Mouse (Mus musculus): Measurements from ENCODE around the gene Fam189a2.

DNA sequence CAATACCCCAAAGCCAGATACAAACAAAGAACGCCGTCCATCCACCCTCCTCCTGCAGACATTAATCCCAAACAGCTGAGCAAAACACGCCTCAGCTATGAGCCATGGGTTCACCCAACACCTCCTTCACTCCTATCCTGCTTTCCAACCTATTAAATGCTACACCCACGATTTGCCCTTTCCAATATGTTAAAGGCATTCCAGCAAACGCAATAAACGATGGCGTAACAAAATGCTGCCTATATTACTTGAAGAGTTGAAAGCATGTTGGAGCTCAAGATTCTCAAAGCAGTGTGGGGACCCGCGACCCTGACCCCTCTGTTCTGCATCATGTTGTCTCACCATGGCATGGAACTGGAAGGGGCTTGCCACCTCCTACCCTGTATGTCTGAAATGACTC, 11.2 kb downstream of the Fam189a2 start:
- TF ChIP-seq GABPA (IDR thresholded peaks at IDR 0.05; ENCODE audit: low read depth, low read length) = no peak
- no peak for TF ChIP-seq ZC3H11A (IDR thresholded peaks at IDR 0.05; ENCODE audit: low read depth, low read length)
- no peak for TF ChIP-seq CTCF (IDR thresholded peaks at IDR 0.05 in 2 of 3, conservative IDR thresholded peaks at IDR 0.05 in 1 of 3; ENCODE audit: control insufficient read depth in 1 of 3, insufficient read depth in 1 of 3, low read depth in 2 of 3, low read length in 3 of 3, poor library complexity in 1 of 3, severe bottlenecking in 1 of 3)
- no peak for TF ChIP-seq CHD2 (IDR thresholded peaks at IDR 0.05; ENCODE audit: low read length)
- no peak for TF ChIP-seq JUND (IDR thresholded peaks at IDR 0.05; ENCODE audit: low read depth, low read length)

Data from MEL (cell line).